Mouse (Mus musculus): ENCODE measurements at regions not wholly inside any gene's neighbourhood (a gene's known extent, or its start where the extent isn't known, plus 50 kb on each side); places are given as distances from the start of the nearest gene placed in this dataset.

- no peak for TF ChIP-seq POLR2A (IDR thresholded peaks at IDR 0.05; ENCODE audit: insufficient read depth, low read length)
- no peak for TF ChIP-seq CTCF (IDR thresholded peaks at IDR 0.05; ENCODE audit: low read depth, low read length)
- no peak for TF ChIP-seq EP300 (IDR thresholded peaks at IDR 0.05; ENCODE audit: insufficient read depth, low read depth, low read length)
These were observed 211.9 kb upstream of the Rgs17 start for GRCm38 (mm10) chr10:6134091-6134490.

Measured in ES-Bruce4 (cell line).